Mouse (Mus musculus) adrenal gland, adult 2 months (tissue): Measurements from ENCODE around the gene Mfn2. TPM values are rescaled to one million over a fixed set of nuclear protein-coding genes. Genes with fewer than 3 reads are reported as not detected.

ENCODE experiments used
- DNase-seq: peaks from one replicate; pipeline ENCODE4 v3.0.0; 2021
- polyA plus RNA-seq: library from polyadenylated mRNA; depleted of rRNA; stranded (reverse); fragments of >200 nt; gene quantifications from 2 replicates; pipeline ENCODE4 v1.2.3, GENCODE M21; 2012
- total RNA-seq, 2 experiments: library from RNA; stranded (reverse); gene quantifications; 2 replicates each; pipeline ENCODE4 v1.2.3; 2021

The Mfn2 gene
- total and polyA plus RNA-seq, 3 experiments, result 98.7 to 221 (median 164) TPM

- no peak for DNase-seq
These were observed 14.1 kb upstream of the Mfn2 start for GRCm38 (mm10) chr4:147918459-147919121.

GRCm38 (mm10) chr4:147909486-147909885 lies 5.0 kb upstream of the Mfn2 start:
- no peak for DNase-seq

GRCm38 (mm10) chr4:147906230-147906629 lies 1.7 kb upstream of the Mfn2 start:
- DNase-seq, result peak; percentile 74

GRCm38 (mm10) chr4:147905090-147905659 lies 671 bp upstream of the Mfn2 start:
- DNase-seq, result no peak

DNA sequence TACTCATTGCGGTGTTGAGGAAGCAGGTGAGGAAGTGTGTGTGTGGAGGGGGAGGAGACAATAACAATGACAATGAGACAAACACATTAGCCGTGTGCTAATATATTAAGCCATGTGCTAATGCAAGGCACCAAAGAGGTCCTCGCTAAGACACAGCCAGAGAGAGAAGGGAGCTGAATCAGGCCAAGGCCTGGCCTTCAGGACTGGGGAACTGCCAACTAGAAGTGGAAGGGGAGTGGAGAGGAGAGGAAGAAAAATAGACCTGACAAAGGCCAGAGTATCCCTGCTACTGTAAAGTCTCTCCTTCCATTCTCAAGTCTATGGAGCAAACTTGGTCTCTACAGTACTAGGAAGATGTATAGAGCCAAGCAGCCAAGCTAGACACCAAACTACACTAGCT lies 903 bp downstream of the Mfn2 start:
- DNase-seq, result peak; percentile 76

DNA sequence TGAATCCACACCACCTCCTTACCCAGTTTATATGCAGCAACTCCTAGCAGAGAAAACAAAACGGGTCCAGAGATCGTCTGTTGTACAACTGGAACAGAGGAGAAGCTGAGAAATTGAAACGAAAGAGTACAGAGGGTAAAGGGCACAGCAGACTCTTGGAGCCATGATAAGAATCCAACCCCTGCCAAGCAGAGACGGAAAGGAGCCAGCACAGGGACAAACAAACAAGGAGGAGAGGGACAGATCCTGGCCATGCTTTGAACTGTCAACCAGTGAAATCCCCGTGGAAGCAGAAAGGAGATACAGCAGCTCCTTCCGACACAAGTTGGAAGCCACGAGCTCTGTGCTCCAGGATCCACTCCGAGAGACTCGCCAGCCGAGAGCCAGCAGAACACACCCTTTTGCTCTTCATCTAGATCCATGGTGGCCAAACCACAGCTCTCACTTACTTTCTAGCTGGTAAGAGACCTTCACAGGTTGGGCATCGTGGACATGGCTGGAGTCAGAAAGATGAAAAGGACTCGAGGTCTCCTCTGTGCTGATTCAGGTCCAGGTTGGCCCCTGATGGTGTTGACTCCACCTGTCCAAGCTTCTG lies 1.5 kb downstream of the Mfn2 start:
- no peak for DNase-seq

DNA sequence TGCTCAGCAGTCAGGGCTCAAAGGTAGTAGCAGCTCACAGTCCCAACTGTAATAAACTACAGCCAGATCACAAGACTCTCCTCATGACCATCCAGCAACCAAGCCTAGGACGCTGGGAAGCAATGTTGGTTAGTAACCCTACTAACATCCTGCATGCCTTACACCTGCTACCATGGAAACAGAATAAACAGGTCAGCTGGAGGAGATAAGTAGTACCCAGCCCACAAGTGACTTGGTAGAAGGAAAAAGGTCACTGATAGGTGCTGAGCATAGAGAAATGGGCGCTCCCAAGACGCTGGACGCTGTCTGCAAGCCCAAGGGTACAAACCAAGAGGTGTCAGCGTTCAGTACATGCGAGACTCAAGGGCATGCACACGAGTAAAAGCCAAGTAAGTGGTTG lies 4.1 kb downstream of the Mfn2 start:
- no peak for DNase-seq

GRCm38 (mm10) chr4:147897348-147897747 lies 7.2 kb downstream of the Mfn2 start:
- no peak for DNase-seq

GRCm38 (mm10) chr4:147896411-147896810 lies 8.1 kb downstream of the Mfn2 start:
- DNase-seq, result no peak

GRCm38 (mm10) chr4:147895815-147896330 lies 8.6 kb downstream of the Mfn2 start:
- DNase-seq, result no peak

- peak; percentile 61 for DNase-seq
These were observed 14.2 kb downstream of the Mfn2 start for GRCm38 (mm10) chr4:147890341-147890740.

GRCm38 (mm10) chr4:147888237-147888636 lies 16.3 kb downstream of the Mfn2 start:
- no peak for DNase-seq

- DNase-seq, result no peak
These were observed 17.2 kb downstream of the Mfn2 start for GRCm38 (mm10) chr4:147887277-147887676.

DNA sequence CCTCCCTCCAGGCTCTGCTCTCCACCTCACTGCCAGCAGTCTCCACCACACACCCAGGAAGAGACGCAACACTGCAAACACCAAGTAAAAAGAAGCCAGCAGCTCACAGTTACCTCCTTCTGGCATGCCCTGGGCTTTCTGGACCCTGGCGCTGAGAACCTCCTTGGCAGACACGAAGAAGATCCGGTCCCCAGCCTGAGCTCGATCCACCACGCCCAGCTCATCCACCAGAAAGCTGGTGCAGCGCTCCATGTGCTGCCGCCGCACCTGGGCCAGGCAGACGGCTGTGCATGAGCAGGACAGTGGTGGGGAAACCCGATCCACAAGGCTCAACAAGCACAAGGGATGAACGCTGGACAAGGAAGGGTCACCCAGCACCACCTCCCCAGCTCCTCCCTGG lies 18.3 kb downstream of the Mfn2 start:
- DNase-seq, result no peak

GRCm38 (mm10) chr4:147884138-147884537 lies 20.4 kb downstream of the Mfn2 start:
- DNase-seq, result peak; percentile 63

DNA sequence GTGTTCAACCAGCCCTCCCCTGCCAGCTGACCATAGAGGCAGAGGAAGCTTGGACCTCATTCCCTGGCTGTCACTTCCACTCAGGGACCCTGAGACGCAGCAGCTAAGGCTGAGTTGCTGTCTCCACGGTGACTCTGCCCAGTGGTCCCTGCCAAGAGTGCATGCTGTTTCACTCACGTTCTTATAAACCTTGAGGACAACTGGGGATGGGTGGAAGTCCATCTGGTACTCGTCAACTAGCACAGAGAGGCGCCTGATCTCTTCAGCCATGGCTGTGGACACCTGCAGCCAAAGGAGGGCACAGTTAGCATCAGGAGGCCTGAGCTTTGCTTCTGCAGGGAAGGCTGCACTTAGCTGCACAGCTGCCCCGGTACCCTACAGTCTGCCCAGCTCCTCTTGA lies 21.5 kb downstream of the Mfn2 start:
- no peak for DNase-seq

DNA sequence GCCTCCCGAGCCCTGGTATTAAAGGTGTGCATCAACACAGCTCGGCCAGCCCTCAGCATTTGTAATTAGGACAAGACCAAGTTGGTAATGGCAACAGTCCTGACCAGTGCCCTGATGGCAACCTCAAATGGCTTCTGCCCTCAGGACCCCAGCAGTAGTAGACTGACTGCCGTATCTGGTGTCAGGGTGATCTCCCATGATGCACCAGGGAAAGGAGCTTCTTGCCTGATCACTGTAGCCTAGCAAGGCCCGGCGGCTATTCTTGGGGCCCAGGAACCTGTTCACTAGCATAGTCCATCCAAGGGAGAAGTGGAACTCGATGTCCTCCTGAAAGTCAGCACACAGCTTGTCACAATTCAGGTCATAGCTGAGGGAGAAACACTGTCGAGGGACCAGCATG lies 22.7 kb downstream of the Mfn2 start:
- DNase-seq, result no peak

- DNase-seq, result no peak
These were observed 24.6 kb downstream of the Mfn2 start for GRCm38 (mm10) chr4:147879865-147880264.

GRCm38 (mm10) chr4:147879456-147879855 lies 25.0 kb downstream of the Mfn2 start:
- no peak for DNase-seq

- DNase-seq, result no peak
These were observed 26.0 kb downstream of the Mfn2 start for GRCm38 (mm10) chr4:147878537-147878936.

DNA sequence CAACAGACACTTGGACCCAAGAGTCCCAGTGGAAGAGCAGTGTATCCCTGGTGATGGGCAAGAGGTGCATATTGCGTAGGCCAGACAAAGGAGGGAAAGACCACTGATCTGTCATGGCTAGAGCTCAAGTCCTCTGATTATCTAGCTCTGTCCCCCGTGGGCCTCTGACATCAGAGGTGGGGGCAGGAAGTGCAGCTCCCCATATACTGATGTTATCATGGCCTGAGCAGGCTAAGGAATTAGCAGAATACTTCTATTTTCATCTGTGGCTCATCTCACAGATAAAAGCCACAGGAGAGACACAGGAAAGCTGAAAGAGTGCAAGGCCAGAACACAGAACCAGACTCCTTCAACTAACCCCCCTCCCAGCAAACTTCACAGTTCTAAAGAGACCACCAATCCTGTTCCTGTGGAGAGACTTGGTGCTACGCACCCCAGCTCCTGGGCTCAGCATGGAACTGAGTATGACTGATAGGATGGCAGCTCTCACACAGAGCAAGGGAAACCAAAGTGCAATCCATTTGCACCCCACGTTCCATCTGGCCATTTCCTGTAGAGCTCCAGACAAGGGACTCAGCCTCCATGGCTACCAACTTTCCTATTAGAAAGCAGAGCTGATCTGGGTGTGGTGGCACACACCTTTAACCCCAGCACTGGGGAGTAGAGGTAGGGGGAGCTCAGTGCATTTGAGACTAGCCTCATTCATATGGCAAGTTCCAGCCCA lies 28.5 kb downstream of the Mfn2 start:
- DNase-seq, result no peak

DNA sequence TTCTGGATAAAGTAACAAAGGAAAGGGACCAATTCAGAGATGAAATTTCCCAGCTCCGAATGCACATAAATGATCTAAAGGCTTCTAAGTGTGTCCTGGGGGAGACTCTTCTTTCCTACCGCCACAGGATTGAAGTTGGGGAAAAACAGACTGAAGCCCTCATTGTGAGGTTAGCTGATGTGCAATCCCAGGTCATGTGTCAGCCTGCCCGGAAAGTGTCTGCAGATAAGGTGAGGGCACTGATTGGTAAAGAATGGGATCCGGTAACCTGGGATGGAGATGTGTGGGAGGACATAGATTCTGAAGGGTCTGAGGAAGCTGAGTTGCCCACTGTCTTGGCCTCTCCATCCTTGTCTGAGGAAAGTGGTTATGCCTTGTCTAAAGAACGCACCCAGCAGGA lies 35.3 kb downstream of the Mfn2 start:
- DNase-seq, result no peak
